Mouse (Mus musculus): ENCODE results near the gene Sulf2. TPM values are rescaled to one million over a fixed set of nuclear protein-coding genes. Genes with fewer than 3 reads are reported as not detected.

The Sulf2 gene
- total RNA-seq, 2 experiments from 2014 or later, result 5.4 to 6.0 TPM

DNA sequence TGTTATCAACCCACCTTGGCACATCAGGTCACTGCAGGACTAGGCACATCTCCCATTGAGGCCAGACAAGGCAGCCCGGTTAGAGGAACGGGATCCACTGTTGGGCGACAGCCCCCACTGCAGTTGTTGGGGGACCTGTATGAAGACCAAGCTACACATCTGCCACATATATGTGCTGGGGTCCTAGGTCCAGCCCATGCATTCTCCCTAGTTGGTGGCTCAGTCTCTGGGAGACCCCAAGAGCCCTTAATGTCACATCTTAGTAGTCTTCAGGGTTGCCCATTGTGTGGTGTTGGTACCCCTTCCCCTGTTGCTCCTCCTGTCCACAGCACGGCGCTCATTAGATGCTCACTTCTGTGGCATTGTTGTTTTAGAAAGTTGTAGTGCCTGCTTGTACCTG, 122.8 kb downstream of the Sulf2 start:
- ATAC-seq (replicated peaks; ENCODE audit: low FRiP score, poor library complexity, severe bottlenecking), result no peak

DNA sequence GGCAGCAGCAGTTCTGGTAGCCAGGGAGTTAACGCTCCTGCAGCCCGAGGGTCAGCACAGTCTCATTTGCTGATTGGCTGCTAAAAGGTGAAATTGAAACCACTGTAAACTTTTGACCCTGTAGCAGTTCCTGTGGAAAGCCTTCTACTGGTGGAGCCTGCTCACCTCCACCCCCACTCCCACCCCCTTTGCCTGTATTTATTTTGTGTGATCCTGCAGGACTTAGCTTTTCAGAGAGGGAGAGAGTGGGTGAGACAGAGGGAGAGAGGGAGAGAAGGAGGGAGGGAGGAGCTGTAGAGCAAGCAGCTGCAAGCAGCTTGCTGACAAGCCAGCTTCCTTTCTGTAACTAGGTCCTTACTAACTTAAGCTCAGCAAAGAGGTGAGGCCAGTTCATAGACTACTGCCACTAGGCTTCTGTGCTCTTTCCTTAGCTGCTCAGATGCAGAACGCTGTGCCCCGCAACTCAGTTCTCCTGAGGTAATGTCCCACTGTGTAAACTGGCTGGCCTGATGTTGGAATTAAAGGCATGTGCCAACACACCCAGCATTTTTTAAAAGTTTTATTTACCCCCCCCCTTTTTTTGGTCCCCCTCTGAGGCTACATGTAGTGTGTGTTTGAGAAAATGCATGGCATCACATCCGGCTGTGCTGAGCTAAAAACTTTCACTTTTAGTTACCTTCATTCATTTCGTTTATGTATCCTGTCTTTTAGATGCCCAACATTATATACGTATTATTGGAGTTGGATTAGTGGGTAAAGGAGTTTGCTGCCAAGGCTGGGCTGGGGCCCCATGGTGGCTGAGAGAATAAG, 124.1 kb downstream of the Sulf2 start:
- no peak for ATAC-seq (replicated peaks; ENCODE audit: low FRiP score, poor library complexity, severe bottlenecking)

DNA sequence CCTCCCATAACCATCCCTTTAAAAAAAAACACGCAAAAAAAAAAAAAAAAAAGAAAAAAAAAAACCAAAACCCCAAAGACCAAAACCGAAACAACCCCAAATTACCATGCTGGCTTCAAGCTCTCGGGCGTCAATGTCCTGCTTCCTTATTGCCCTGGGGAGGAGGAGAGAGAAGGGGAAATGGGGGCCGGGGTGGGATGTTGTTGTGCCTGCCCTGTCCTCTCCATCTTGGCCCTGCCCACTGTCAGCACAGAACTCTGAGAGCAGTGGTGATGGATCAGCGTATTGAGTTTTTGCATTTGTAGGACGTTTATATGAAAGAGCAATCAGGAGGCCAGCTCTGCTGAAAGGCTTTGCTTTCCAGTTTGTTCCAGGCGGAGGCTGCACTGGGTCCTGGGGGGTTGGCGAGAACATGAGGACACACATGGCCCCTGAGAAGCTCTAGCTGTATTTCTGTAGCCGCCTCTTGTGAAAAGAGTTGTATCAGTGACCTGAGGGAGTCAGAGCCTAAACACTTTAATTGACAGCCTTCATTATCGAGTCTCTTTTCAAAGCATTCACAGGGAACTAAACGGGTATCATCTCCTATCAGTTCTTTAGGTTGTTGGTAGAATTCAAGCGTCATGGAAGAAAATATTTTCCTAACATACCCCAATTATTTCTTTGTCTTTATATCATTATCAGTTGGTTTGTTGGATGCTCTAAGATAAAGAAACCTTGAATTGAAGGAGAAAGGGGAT, 125.0 kb downstream of the Sulf2 start:
- ATAC-seq (replicated peaks; ENCODE audit: low FRiP score, poor library complexity, severe bottlenecking), result no peak

DNA sequence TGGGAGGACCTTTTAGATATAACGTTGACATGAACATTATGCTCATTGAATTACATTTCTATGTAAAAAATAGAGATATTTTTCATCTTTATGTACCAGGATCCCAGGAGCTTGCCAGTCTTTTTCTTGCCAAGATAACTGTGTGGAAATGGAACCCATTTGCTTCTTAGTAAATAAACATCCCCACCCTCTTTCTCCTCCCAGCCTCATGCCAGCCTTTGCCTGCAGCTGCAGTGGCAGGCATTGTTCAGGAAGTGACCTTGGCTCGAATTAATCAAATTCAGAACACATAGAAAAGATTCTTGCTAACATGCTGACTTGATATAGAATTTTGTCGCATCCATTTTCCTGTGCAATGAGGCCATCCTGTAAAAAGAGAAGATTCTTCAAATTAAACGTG, 126.2 kb downstream of the Sulf2 start:
- ATAC-seq (replicated peaks; ENCODE audit: low FRiP score, poor library complexity, severe bottlenecking), result no peak

DNA sequence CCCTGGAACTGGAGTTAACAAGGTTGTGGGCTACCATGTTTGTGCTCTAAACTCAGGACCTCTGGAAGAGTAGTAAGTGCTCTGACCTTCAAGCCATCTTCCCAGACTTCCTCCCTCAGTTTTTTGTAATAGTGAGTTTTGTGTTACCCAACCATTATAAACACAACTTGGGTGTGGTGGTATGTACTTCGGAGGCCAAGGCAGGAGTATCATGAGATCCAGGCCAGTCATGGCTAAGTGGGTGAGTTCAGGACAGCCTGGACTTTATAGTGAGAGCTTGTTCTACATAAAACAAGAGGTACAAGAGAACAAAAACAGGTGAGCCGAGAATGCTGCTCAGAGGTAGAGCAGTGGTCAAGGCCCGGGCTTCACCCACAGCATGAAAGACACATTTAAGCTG, 127.6 kb downstream of the Sulf2 start:
- no peak for ATAC-seq (replicated peaks; ENCODE audit: low FRiP score, poor library complexity, severe bottlenecking)

DNA sequence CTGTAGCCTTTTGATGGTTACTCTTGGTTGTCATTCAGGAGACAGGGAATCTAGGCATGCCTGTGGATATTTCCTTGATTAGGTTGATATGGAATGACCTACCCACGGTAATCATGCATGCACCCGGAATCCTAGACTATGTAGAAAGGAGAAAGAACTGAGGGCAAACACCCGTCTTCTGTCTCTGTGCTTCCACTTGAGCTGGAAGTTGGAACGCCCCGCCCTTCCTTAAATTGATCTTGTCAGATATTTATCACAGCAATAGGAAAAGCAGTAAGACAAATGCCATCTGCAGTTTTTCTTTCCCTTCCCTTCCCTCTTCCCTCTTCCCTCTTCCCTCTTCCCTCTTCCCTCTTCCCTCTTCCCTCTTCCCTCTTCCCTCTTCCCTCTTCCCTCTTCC, 129.5 kb downstream of the Sulf2 start:
- ATAC-seq (replicated peaks; ENCODE audit: low FRiP score, poor library complexity, severe bottlenecking), result no peak

DNA sequence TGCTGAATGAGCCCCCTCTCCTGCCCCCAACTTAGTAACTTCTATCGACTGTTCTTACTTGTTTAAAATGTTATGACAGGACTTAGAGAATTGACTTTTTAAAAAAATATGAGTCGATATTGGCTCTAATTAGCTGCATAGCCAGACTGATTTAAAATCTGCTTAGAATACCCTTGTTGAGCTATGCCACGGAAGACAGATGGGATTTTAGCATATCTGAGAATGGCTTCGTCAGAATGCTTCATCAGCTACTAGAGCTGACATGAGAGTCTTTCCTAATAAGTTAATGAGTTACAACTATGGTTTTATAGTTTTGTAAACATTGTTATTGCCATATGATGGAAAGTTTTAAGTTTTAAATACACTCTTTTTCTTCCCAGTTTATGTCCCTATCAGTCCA, 130.8 kb downstream of the Sulf2 start:
- no peak for ATAC-seq (replicated peaks; ENCODE audit: low FRiP score, poor library complexity, severe bottlenecking)

DNA sequence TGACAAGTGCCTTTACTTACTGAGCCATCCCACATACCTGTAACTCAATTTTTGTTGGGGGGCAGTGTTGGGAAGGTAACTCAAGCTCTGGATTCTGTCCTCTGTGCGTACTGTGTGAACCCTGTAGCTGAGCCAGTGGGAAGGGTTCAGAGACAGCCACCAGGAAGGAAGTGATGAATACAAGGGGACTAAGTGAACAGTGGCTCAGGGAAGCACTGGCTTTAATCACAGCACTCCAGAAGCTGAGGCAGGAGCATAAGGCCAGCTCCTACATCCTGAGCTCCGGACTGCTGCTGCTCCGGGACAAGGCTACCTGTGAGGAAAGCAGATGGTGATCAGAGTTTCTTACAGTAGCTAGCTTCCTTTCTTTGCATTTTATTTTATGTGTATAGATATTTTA, 131.4 kb downstream of the Sulf2 start:
- ATAC-seq (replicated peaks; ENCODE audit: low FRiP score, poor library complexity, severe bottlenecking), result no peak

Other genes with a start within 250 kb of the Sulf2 start
- gene Ncoa3, start 163.0 kb downstream of the Sulf2 start, total RNA-seq (2015; ENCODE audit: low replicate concordance), result 9.2 and 13.4 TPM in 2 replicates
- gene Ncoa3, start 163.0 kb downstream of the Sulf2 start, total RNA-seq (2017; ENCODE audit: low replicate concordance), result 10.4 and 12.7 TPM in 2 replicates